Mouse (Mus musculus) liver, adult (tissue): ENCODE measurements around the gene Dcp1b.

Experiments used
- GATA4 ChIP-seq: IDR thresholded peaks from 2 replicates; pipeline ENCODE4 v1.6.1; 2014; ENCODE audit warnings: mild to moderate bottlenecking, low read length; ENCODE audit not compliant: insufficient replicate concordance

Gene Dcp1b

DNA sequence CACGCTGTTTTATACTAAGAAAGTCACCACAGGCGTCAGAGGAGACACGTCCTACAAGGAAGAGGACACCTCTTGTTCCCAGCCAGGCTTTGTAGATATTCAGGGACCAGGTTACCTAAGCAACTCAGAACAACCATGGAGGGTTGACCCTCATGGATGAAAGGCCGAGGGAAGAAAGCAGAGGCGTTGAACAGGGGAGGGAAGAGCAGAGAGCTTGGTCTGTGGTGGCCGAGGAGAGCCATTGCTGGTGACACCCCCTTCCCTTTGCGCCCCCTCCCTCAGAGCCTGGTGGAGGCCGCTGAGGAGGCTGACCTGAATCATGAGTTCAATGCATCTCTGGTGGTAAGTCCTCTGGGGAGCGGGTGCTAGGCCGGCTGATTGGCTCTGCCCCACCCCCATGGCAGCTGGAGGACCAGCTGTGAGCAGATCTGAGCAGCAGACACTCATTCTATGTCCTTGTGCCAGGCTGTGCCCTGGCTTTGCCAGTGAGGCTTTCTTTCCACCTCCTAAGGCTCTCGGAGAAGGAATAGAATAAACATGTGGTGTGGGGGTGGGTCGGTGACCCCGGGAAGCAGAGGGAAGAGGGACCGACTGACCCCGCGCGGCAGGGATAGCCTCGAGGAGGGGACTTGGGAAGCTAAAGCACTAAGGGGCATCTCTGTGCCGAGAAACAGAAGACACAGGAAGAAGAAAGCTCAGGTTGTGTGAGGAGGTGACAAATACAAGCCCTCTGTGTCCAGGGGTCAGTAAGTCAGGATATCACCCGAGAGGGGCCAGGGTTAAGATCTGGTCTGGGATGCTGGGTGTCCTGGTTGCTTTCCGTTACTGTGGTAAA, 66.0 kb downstream of the Dcp1b start:
- no peak for TF ChIP-seq GATA4

DNA sequence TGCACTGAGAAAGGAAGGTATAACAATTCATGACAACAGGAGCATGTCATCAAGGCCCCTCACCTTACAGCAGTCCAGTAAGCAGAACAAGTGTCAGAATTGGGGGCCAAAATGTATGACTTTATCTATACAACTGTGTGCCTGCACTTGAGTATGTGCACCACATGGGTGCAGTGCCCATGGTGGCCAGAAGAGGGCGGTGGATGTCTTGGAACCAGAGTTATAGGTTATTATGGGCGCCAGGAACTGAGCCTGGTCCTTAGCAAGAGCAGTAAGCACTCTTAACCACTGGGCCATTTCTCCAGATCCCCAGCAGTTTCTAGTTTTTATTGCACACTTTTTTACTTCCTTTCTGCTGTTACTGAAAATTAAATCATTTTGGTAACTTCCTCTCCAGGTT, 71.0 kb downstream of the Dcp1b start:
- no peak for TF ChIP-seq GATA4

DNA sequence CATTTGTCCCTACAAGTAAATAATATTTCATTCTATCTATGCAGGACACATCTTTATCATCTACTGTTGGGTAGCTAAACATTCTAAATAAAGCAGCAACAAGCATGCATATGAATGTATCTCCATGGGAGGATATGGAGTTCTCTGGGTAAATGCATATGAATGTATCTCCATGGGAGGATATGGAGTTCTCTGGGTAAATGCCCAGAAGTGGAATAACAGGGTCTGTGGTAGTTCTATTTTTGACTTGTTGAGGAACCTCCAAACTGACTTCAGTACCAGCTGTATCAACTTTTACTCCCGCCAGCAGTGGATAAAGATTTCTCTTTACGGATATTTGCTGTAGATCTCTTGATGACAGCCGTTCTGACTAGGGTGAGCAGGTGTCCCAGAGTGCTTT, 73.5 kb downstream of the Dcp1b start:
- no peak for TF ChIP-seq GATA4

DNA sequence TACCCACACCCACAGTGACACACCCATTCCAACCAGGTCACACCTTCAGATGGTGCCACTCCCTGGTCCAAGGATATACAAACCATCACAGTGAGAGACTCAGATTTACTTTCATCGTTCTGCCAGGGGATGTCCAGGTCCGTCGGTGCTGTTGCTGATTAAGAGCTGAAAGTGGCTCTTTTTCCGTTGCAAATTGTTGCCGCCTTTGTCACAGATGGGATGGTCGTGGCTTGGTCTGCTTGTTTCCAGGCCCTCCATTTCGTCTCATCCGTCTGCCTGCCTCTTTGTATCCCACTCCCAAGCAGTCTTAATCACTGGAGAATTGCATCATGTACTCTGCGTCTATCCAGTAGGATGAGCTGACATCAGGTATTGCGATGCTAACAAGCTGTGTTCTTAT, 74.7 kb downstream of the Dcp1b start:
- TF ChIP-seq GATA4, result no peak

DNA sequence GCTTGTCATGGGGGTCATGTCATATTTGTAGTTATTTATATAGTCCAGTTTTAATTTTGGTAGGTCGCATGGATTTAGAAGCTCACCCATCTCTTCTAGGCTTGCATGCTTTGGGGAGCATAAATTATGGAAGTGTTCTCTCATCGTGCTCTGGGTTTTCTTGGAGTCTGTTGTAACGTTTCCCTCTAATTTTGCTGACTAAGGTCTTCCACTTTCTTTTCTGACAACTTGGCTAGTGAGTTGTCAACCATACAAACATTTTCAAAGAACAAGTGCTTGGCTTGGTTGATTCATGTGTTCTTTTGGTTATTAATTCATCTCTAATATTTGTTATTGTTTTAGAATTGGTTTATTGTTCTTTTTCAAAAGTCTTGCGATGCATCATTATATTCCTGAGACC, 76.7 kb downstream of the Dcp1b start:
- TF ChIP-seq GATA4, result no peak
